Mouse (Mus musculus) testis, adult 2 months (tissue): ENCODE data around the gene Rpl9-ps6.

ENCODE experiments used
- CTCF ChIP-seq: fragments of 200-500 bp; IDR thresholded peaks from 2 replicates; pipeline ENCODE4 v1.5.1; 2012; ENCODE audit warnings: low read depth, mild to moderate bottlenecking, inconsistent platforms, low read length, moderate library complexity; ENCODE audit not compliant: control insufficient read depth, insufficient read depth, insufficient replicate concordance
- POLR2A ChIP-seq: fragments of 200-500 bp; IDR thresholded peaks from 2 replicates; pipeline ENCODE4 v1.6.1; 2012; ENCODE audit warnings: low read depth, mild to moderate bottlenecking, inconsistent platforms, low read length, moderate library complexity; ENCODE audit not compliant: control insufficient read depth

DNA sequence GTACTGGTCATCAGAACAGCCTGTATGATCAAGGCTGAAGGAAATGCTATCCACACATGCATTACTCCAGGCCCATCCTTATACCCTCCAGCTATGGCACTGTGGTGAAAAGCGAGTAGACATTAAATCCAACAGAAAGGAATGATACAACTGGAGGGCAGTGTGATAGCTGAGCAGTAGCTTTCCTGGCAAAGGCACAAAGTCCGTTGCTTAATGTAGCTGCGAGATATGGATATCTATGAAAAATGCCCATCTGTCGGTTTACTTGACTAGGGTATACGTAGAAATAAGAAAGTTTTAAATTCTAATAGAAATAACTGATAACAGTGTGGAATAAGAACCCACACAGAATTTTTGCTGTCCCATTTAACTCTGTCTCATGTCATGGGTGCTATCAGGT is 13.9 kb upstream of the Rpl9-ps6 start:
- no peak for TF ChIP-seq POLR2A
- TF ChIP-seq CTCF, result no peak
